Mouse (Mus musculus): ENCODE data around the gene Ccdc82.

The Ccdc82 gene

DNA sequence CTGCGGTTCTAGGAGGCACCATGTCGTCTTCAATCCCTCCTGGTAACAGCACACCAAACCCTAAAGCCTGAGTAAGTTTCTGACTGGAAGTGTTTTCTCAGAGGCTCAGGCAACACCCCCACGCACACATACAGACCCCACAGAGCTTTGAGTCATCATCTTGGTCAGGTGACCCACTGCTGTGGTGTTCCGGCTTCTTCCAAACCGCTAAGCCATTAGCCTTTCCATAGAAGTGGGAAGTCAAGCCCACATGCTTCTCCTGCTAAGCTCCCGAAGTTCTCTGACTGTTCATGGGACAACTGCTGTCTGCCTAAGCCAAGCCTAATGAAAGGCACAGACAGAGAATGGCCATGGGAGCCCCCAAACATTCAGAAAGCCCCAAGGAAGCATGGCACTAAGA, 52.4 kb downstream of the Ccdc82 start:
- DNase-seq (ENCODE audit: low read depth, low spot score) = no peak

DNA sequence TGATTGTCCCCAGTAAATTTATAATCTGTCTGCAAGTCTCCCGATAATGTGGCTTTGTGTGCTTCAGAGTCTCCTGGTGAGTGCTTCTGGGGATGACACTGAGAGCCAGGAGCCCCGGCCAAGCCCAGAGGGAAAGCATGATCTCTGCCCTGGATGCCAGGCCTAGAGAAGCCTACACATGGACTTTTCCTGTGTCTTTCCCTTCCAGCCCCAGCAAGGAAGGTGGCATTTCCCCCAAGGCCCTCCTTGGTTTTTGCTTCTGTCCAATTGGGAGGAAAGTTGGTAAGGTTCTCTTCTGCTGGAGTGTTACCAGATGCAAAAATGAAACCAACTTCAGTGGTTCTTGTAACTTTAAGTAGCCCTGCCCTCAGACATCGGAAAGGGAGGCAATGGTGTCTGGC, 53.3 kb downstream of the Ccdc82 start:
- no peak for DNase-seq (ENCODE audit: low read depth, low spot score)

DNA sequence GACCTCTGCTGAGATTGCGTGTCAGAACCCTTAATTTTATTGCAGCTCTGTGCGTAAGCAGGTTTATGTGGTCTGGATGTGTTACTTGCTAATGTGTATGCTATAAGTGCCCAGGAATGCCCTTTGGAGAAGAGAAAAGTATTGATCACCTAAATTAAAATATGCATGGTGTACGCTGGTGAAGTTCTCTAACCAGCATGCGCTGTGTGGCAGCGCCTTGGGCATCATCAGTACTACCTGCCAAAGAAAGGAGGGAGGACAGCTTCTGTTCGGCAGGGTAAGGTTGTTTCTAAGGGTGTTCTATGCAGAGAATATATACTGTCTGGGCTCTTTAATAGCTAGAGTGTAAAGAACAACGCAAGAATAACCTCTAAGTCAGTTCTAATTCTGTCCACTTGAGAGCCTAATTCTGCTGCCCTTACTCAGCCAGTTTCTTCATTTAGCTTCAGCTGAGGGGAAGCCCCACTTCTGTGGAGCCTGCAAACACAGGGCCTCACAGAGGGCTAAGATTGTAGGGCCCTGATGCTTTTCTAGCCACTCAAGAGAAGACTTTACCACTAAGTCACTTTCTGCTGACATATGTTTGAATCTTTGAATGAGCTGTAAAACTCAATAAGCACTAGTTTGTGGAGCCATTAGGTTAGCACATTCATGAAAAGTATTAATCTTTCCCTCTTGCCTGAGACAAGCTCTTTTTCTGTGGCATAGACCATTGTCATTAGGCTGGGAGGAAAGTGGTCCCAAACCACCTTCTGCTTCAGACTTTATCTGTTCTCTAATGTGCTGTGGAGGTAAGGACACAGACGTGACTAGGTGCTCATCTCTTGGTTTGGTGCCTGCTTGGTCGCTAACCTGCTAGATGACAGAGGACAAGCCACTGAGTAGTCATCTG, 54.4 kb downstream of the Ccdc82 start:
- no peak for DNase-seq (ENCODE audit: low read depth, low spot score)

DNA sequence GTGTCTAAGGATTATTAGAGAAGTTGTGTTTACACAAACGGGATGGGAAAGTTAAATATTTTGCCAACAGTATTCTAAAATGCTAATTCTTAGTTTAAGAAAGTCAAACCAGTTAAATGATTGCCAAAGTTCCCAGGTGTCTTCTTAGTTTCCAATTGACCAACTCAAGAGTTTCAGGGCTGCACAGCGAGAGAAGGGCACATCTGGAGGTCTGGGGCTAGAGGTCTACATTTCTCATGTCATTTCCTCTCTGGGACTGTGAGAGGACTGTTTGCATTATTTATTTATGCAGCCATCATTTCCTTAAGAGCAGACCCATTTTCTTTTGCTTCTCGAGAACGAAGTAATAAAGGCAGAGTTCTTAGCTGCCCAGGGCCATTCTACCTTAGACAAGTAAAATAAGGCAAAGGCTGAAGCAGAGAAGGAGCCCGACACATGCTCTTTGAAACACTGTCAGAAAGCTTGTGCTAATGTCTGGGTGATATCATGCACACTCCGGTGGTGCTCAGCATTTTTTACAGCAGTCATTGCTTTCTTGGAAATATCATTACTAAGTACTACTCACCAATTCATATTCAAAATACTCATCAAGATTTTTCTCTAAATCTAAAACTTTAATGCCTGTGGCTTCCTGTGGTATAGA, 55.5 kb downstream of the Ccdc82 start:
- DNase-seq (ENCODE audit: low read depth, low spot score) = no peak

DNA sequence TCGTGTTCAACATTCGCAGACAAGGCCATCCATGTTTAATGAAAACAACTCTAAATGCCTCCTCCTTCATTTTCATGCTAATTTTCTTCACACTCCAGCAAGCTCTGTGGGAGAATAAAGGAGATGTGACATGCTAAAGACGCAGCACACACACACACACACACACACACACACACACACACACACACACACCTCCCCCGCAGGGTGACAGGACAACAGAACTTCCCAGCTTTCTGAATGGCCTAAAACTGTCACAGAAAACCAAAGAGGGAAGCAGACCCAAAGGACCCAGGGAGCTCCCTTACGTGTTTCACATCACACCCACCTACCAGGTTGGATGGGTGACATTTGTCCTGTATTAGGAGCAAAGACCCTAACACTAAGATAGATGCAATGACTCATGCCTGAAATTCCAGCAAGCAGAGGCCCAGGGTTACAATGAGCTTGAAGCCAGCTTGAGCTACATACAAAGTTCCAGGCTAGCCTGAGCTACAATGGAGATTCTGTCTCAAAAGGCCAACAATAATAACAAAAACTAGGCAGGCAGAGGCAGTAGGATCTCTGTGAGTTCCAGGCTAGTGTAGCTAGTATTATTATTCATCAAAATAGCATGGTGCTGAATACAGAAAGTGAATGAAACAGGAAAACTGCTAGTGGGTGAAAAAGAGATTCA, 56.5 kb downstream of the Ccdc82 start:
- no peak for DNase-seq (ENCODE audit: low read depth, low spot score)

DNA sequence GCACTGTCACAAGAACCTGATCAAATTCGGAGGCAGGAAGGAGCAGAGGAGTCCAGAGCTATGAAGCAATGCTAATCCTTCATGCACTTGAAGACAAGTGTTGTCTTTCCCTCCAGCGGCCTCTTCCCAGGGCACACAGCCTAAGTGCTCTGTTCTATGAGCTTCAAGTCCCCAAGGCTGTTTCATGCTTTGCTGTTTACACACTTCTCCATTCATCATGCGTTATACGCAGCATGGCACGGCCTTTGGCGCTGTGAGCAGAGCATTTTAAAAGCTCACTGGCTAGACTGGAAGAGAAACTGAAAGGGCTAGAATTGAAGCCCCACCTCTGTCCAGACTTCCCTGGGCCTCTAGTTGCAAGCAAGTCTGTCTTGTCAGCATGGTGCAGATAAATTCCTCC, 57.2 kb downstream of the Ccdc82 start:
- no peak for DNase-seq (ENCODE audit: low read depth, low spot score)

DNA sequence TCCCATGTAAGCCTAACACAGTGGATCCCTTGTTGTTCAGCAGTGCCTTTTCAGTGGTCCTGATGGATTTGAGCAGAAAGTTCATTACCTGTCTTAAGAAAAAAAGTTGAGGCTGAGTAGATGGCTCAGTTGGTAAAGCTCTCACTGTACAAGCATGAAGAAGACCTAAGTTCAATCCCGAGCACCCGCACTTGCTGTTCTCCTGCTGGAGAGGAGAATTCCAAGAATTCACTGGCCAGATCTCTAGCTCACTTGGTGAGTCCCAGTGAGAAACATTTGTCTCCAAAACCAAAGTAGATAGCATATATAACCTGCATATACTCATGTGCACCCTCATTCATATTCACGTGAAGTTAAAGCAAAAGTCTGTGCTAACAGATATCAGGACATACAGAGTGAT, 59.7 kb downstream of the Ccdc82 start:
- no peak for DNase-seq (ENCODE audit: low read depth, low spot score)

DNA sequence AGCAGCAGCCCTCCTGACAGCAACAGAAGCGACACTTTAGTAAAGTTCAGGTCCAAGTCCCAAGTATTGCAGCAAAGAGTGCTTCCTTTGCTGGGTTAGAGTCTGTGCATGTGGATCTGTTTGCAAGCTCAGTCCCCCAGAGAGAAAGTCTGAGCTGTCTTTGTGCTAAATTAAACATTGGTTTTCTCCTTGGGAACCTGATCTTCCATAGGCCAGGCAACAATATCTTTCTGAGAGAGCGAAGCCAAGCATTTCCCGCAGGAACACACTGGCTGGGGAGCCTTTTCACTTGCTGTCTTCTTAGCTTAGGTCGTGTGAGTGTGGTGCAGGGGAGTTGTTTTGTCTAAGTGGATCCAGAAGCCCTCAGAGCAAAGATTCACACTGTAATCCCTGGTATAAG, 60.5 kb downstream of the Ccdc82 start:
- DNase-seq (ENCODE audit: low read depth, low spot score) = no peak

DNA sequence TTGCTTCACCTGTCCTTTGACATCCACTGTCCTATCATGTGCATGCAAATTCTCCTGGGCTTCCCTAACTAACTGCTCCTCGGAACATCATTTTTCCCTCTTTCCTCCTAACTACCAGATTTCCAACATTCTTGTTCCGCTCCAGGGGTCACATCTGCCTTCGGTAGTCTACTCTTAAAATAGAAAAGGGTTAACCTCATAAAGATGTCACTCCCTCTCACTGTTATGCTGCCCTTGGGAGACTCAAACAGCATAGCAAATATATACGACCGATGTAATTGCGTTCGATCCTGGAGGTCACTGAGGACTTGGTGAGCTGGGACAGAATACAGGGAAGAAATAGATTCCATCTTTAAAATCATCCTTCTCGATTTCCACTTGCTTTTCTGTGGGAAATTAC, 62.0 kb downstream of the Ccdc82 start:
- DNase-seq (ENCODE audit: low read depth, low spot score) = no peak

DNA sequence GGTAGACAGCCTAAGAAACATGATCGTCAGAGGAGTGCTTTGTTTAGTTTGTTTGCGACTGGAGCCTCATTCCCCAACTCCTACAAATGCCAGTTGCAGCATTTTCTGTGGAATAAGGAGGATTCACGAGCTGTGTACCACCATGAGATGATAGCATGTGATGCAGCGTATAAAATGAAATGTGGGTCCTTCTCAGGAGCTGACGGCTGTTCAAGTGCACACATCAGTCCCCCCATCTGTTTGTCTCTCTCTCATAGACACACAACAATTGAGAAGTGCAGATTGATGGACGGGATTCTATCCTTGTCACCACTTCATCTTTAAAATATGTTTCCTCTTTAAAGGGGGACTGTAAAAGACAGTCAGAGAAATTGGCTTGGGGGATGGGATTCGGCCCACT, 63.1 kb downstream of the Ccdc82 start:
- no peak for DNase-seq (ENCODE audit: low read depth, low spot score)

DNA sequence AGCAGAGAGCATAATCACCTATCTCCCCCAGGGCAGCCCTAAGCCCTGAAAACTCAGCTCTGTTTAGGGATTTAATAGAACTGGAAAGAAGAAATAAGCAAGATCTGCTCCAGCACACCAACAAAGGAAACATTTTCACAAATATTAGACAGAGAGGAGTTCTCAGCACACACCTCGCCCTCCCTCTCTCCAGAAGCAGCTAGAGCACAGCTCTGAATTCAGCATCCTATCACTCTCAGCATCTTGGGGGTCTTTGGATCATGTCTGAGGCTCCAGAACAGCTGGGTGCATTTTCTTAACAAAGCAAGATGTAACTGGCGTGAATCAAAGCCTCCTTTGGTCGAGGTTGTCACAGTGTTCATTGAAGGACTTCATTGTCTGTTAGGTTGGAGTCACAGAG, 63.5 kb downstream of the Ccdc82 start:
- no peak for DNase-seq (ENCODE audit: low read depth, low spot score)

DNA sequence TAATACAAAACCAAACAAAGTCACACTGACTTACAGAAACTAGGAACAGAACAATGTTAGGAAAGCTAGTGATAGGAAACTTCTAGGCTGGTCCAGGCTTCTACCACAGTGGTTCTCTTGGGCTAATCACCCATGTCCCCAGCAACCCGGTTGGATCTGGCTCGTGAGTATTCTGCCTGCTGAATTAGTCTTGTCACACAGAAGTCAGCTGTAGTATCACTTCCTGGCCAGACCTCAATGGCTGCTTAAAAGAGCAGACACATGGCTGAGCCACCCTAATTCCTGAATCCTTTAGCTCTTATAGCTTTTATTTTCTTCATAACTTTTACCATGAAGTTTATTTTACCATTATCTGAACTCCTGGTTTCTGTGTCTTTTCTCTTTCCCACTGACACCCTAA, 64.3 kb downstream of the Ccdc82 start:
- no peak for DNase-seq (ENCODE audit: low read depth, low spot score)

DNA sequence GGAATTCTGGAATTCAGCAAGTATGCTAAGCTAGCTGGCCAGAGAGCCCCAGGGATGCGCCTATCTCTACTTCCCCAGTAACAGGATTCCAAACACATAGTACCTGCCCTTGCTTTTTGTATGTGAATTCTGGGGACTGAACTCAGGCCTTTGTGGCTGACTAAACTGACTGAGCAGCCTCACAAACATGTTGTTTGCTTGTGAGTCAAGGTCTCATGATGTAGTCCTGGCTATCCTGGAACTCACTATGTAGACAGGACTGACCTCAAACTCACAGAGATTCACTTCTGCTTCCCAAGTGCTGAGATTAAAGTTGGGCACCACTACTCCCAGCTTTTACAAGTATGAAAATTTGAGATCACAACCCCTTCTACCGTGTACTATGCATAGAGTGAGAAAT, 67.2 kb downstream of the Ccdc82 start:
- DNase-seq (ENCODE audit: low read depth, low spot score) = no peak

DNA sequence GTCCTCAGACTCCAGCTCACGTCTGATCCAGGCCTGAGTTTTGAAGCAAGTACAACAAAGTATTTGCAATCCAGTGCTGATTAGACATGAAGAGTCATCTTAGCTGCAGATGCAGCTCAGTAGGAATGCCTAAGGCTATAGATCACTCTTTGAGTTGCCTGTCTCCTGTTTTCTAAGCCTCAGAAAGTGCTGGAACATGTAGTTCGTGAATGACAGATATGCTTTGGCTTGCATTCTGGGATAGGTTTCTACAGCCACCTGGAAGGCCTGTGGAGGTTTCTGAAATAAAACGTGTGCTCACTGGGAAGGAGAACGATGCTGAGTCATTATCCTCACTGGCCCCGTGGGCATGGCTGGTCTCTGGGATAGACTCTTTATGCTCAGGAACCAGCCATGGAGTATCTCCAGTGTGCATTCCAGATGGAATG, 67.8 kb downstream of the Ccdc82 start:
- no peak for DNase-seq (ENCODE audit: low read depth, low spot score)

DNA sequence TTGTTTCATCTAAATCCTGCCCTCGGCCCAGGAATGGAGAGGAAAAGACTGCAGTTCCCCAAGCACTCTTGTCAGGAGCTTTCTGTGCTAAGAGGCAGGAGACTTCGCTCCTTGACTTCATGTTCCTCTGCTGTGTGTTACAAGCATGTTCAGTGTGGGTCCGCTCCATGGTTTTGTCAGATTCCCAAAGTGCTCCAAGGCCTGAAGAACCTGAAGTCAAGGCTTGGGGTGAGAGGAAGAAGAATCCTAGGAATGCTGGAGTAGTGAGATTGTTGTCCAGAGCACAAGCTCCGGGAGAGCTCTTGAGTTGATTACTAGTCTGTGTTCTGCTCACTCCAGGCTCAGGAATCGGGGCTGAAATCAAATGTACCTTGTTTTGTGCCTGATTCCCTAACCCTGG, 68.6 kb downstream of the Ccdc82 start:
- DNase-seq (ENCODE audit: low read depth, low spot score) = no peak

DNA sequence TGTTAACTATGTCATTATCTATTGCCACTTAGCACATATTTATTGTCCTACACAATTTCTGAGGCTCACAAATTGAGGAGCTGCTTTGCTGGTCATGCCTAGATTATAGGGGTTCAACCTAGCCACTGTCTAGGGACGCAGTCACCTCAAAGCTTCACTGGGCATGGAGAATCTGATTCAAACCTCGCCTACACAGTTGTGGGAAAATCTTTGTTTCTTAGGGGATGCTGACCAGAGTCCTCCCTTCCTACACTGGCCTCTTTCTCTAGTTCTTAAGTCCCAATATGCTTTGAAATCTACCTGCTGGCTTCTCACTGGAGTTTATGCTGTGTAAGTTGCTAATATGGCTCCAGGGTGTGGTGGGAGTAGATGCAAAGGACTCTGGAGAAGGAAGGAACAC, 72.8 kb downstream of the Ccdc82 start:
- no peak for DNase-seq (ENCODE audit: low read depth, low spot score)

DNA sequence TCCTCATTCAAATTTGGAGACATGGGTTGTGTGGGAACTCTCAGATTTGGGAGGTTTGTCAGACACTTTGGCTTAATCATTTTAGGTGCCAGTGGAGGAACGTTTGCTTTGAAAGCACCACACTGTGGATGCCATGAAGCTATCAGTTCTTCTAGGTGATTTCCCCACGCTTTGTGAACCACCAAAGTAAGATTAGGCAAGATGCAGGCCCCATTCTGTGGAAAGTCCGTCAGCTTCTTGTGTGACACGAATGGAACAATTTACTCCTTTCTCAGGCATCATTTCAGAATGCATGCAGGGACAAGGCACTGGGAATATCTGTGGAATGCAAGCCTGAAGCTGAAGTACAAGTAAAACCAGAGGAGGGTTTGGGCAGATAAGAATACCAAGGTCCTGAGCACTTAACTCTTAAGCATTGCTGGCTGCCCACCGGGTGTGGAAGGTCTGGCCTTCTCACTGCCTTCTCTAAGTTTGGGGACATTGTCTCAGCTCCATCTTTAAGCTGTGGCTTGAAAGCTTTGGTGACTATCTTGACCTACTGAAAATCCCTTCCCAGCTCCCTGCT, 74.1 kb downstream of the Ccdc82 start:
- no peak for DNase-seq (ENCODE audit: low read depth, low spot score)

DNA sequence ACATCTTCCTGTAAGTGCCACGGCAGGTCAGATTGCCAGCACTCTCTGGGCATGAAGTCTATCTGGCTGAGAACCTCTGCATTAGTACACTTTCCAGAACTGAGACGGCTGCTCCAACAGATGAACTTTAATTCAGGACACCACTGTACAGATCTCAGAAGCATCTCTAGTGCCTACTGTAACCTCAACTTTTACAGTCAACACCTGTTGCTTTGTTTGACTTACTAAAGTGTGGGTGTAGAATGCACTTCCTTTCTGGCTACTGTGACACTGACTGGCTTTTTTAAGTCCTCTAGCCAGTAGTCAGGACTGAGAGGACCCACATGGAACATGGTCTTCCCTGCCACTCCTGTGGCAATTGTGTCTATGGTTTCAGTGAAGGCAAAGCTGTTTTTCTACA, 76.3 kb downstream of the Ccdc82 start:
- no peak for DNase-seq (ENCODE audit: low read depth, low spot score)

DNA sequence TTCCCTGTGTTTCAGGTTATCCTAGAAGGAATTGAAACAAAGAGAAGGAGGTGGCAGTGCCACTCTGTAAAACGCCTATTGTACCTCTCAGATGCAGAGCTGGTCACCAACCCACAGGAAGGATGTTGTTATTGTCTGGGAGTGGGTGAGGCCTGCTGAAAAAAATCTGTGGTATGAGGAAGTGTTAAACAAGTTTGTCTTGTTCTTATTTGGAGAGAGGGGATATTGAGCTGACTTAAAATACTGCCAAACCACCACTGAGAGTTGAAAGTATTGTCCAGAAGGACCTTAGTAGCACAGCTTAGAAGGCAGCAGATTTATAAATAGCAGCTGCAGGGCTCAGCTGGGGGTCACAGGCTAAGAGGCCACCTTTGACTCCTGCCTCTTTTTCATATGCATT, 76.9 kb downstream of the Ccdc82 start:
- no peak for DNase-seq (ENCODE audit: low read depth, low spot score)

All from retina, postnatal 7 days (tissue).